Mouse (Mus musculus) kidney, adult 2 months (tissue): ENCODE measurements around the gene Blcap.

Experiments
- CTCF ChIP-seq: fragments of 200-500 bp; conservative IDR thresholded peaks from 2 replicates; pipeline ENCODE4 v1.5.1; 2011; ENCODE audit warnings: low read depth, mild to moderate bottlenecking, control low read depth, low read length, moderate library complexity, mixed read lengths; ENCODE audit not compliant: insufficient read depth, insufficient read length
- POLR2A ChIP-seq: fragments of 200-500 bp; IDR thresholded peaks from one replicate; pipeline ENCODE4 v1.6.1; 2011; ENCODE audit warnings: low read depth, low read length, control low read depth

- no peak for TF ChIP-seq CTCF
- TF ChIP-seq POLR2A = no peak
Measured at GRCm38 (mm10) chr2:157518451-157518850, 52.6 kb downstream of the Blcap start.
